Mouse (Mus musculus) right cerebral cortex, postnatal 10 days (tissue): ENCODE measurements around the gene E2f1.

Experiments
- DNase-seq, 2 experiments: peaks; one replicate each; pipeline ENCODE4 v3.0.0; 2021; ENCODE audit warnings: low spot score in 2 of 2

E2f1 gene

GRCm38 (mm10) chr2:154551927-154552326, 17.8 kb downstream of the E2f1 start:
- peak in 1 of 2 experiments; percentile 40 for DNase-seq

- DNase-seq = peak in 1 of 2 experiments; percentile 16
Observed at GRCm38 (mm10) chr2:154551476-154551875, 18.2 kb downstream of the E2f1 start, which contains the start of gene Actl10. Gene Actl10 (plus strand): TSS chr2:154551776.

GRCm38 (mm10) chr2:154550937-154551336, 18.8 kb downstream of the E2f1 start:
- no peak for DNase-seq

GRCm38 (mm10) chr2:154549886-154550189, 19.9 kb downstream of the E2f1 start:
- DNase-seq = no peak

- peak; percentile 79 to 84 for DNase-seq
Observed at GRCm38 (mm10) chr2:154549127-154549885, 20.4 kb downstream of the E2f1 start.

- peak; percentile 47 to 68 for DNase-seq
Observed at GRCm38 (mm10) chr2:154548688-154549087, 21.0 kb downstream of the E2f1 start.

GRCm38 (mm10) chr2:154546711-154547110, 23.0 kb downstream of the E2f1 start, which contains the start of gene 1700003F12Rik:
Gene 1700003F12Rik (plus strand): TSS chr2:154547085.
- DNase-seq = no peak

- DNase-seq = peak; percentile 88 to 91
Observed at GRCm38 (mm10) chr2:154543567-154544347, 25.9 kb downstream of the E2f1 start.

GRCm38 (mm10) chr2:154541630-154542029, 28.1 kb downstream of the E2f1 start:
- DNase-seq = no peak

GRCm38 (mm10) chr2:154539720-154540119, 30.0 kb downstream of the E2f1 start:
- peak; percentile 68 to 79 for DNase-seq

GRCm38 (mm10) chr2:154538710-154539109, 31.0 kb downstream of the E2f1 start:
- DNase-seq = no peak

GRCm38 (mm10) chr2:154538310-154538709, 31.4 kb downstream of the E2f1 start:
- DNase-seq = peak; percentile 65 to 83

- DNase-seq = peak in 1 of 2 experiments; percentile 30
Observed at GRCm38 (mm10) chr2:154534704-154535270, 34.9 kb downstream of the E2f1 start.

- no peak for DNase-seq
Observed at GRCm38 (mm10) chr2:154532888-154533287, 36.8 kb downstream of the E2f1 start.

- DNase-seq = no peak
Observed at GRCm38 (mm10) chr2:154526531-154526930, 43.2 kb downstream of the E2f1 start.

- peak in 1 of 2 experiments; percentile 65 for DNase-seq
Observed at GRCm38 (mm10) chr2:154525285-154525684, 44.4 kb downstream of the E2f1 start.

- DNase-seq = no peak
Observed at GRCm38 (mm10) chr2:154522334-154522733, 47.4 kb downstream of the E2f1 start.

- no peak for DNase-seq
Observed at GRCm38 (mm10) chr2:154521449-154521848, 48.2 kb downstream of the E2f1 start.

GRCm38 (mm10) chr2:154517424-154517823, 52.3 kb downstream of the E2f1 start:
- no peak for DNase-seq

- DNase-seq = no peak
Observed at GRCm38 (mm10) chr2:154516944-154517343, 52.7 kb downstream of the E2f1 start.

- DNase-seq = no peak
Observed at GRCm38 (mm10) chr2:154510141-154510540, 59.6 kb downstream of the E2f1 start.
